Mouse (Mus musculus): Measurements from ENCODE around the gene Rps10. TPM values are rescaled to one million over a fixed set of nuclear protein-coding genes. Genes with fewer than 3 reads are reported as not detected.

The Rps10 gene
- polyA plus RNA-seq, 1 experiment from 2014 or later, result 591 TPM

- TF ChIP-seq CTCF (IDR thresholded peaks at IDR 0.05; ENCODE audit: low read depth), result no peak
- peak overlapping the region; percentile 94 for H3K9ac ChIP-seq (ENCODE audit: low read depth, low read length)
- ATAC-seq, result no peak
- WGBS, result 2% methylated on average over 23 of the region's 23 CpGs
- no peaks in the 10 kb centered on the region for H3K9me3 ChIP-seq (ENCODE audit: control insufficient read depth)
- H3K27ac ChIP-seq (ENCODE audit: low read depth, low read length), result no peak overlapping the region
- H3K27me3 ChIP-seq (replicated peaks; ENCODE audit: control insufficient read depth, insufficient read depth, low read length), result no peaks in the 10 kb centered on the region
- H3K4me3 ChIP-seq (ENCODE audit: low read depth, low read length), result peak overlapping the region; percentile 87
- no peaks in the 10 kb centered on the region for H3K36me3 ChIP-seq (ENCODE audit: control insufficient read depth, insufficient read depth)
- H3K4me1 ChIP-seq (replicated peaks; ENCODE audit: control insufficient read depth, insufficient read depth, low read length), result 0 out of 2 replicates have a peak, but pooled peaks cover 5% of the 10 kb centered on the region
- H3K4me2 ChIP-seq (replicated peaks; ENCODE audit: low read depth), result peak overlapping the region; percentile 76
Measured at GRCm38 (mm10) chr17:27621705-27622531, 14.6 kb downstream of the Rps10 start.

GRCm38 (mm10) chr17:27621161-27621560 is 15.3 kb downstream of the Rps10 start:
- Histone ChIP-seq H3K9ac (ENCODE audit: low read depth, low read length) (no peak overlapping the region), H3K9me3 (ENCODE audit: control insufficient read depth) (no peaks in the 10 kb centered on the region), H3K4me2 (replicated peaks; ENCODE audit: low read depth) (peak overlapping the region; percentile 76), H3K27me3 (replicated peaks; ENCODE audit: control insufficient read depth, insufficient read depth, low read length) (no peaks in the 10 kb centered on the region), H3K27ac (ENCODE audit: low read depth, low read length) (no peak overlapping the region), H3K36me3 (ENCODE audit: control insufficient read depth, insufficient read depth) (no peaks in the 10 kb centered on the region), H3K4me1 (replicated peaks; ENCODE audit: control insufficient read depth, insufficient read depth, low read length) (0 out of 2 replicates have a peak, but pooled peaks cover 5% of the 10 kb centered on the region), H3K4me3 (ENCODE audit: low read depth, low read length) (0 out of 2 replicates have a peak overlapping the region, but pooled peaks have one; percentile 87)
- no peak for TF ChIP-seq CTCF (IDR thresholded peaks at IDR 0.05; ENCODE audit: low read depth)
- 55% methylated on average over 8 of the region's 8 CpGs for WGBS
- no peak for ATAC-seq

- no peaks in the 10 kb centered on the region for H3K27me3 ChIP-seq (replicated peaks; ENCODE audit: control insufficient read depth, insufficient read depth, low read length)
- no peaks in the 10 kb centered on the region for H3K4me1 ChIP-seq (replicated peaks; ENCODE audit: control insufficient read depth, insufficient read depth, low read length)
- WGBS, result 72% methylated on average over 7 of the region's 7 CpGs
- no peaks in the 10 kb centered on the region for H3K36me3 ChIP-seq (ENCODE audit: control insufficient read depth, insufficient read depth)
- no peak for ATAC-seq
- no peak for TF ChIP-seq CTCF (IDR thresholded peaks at IDR 0.05; ENCODE audit: low read depth)
- no peak overlapping the region for H3K9ac ChIP-seq (ENCODE audit: low read depth, low read length)
- no peak overlapping the region for H3K27ac ChIP-seq (ENCODE audit: low read depth, low read length)
- no peak overlapping the region for H3K4me2 ChIP-seq (replicated peaks; ENCODE audit: low read depth)
- H3K4me3 ChIP-seq (ENCODE audit: low read depth, low read length), result no peak overlapping the region
- no peaks in the 10 kb centered on the region for H3K9me3 ChIP-seq (ENCODE audit: control insufficient read depth)
Measured at GRCm38 (mm10) chr17:27615388-27615787, 21.1 kb downstream of the Rps10 start.

- Histone ChIP-seq H3K4me1 (replicated peaks; ENCODE audit: control insufficient read depth, insufficient read depth, low read length) (no peaks in the 10 kb centered on the region), H3K4me3 (ENCODE audit: low read depth, low read length) (no peak overlapping the region), H3K9me3 (ENCODE audit: control insufficient read depth) (no peaks in the 10 kb centered on the region), H3K27me3 (replicated peaks; ENCODE audit: control insufficient read depth, insufficient read depth, low read length) (no peaks in the 10 kb centered on the region), H3K9ac (ENCODE audit: low read depth, low read length) (no peak overlapping the region), H3K4me2 (replicated peaks; ENCODE audit: low read depth) (no peak overlapping the region), H3K36me3 (ENCODE audit: control insufficient read depth, insufficient read depth) (no peaks in the 10 kb centered on the region), H3K27ac (ENCODE audit: low read depth, low read length) (no peak overlapping the region)
- TF ChIP-seq CTCF (IDR thresholded peaks at IDR 0.05; ENCODE audit: low read depth), result no peak
- WGBS, result 79% methylated on average over 4 of the region's 4 CpGs
- no peak for ATAC-seq
Measured at GRCm38 (mm10) chr17:27613016-27613415, 23.5 kb downstream of the Rps10 start.

- no peaks in the 10 kb centered on the region for H3K4me1 ChIP-seq (replicated peaks; ENCODE audit: control insufficient read depth, insufficient read depth, low read length)
- no peak overlapping the region for H3K9ac ChIP-seq (ENCODE audit: low read depth, low read length)
- no peaks in the 10 kb centered on the region for H3K27me3 ChIP-seq (replicated peaks; ENCODE audit: control insufficient read depth, insufficient read depth, low read length)
- H3K4me2 ChIP-seq (replicated peaks; ENCODE audit: low read depth), result no peak overlapping the region
- no peaks in the 10 kb centered on the region for H3K9me3 ChIP-seq (ENCODE audit: control insufficient read depth)
- no peak overlapping the region for H3K4me3 ChIP-seq (ENCODE audit: low read depth, low read length)
- H3K27ac ChIP-seq (ENCODE audit: low read depth, low read length), result no peak overlapping the region
- no peak for TF ChIP-seq CTCF (IDR thresholded peaks at IDR 0.05; ENCODE audit: low read depth)
- 63% methylated on average over 5 of the region's 5 CpGs for WGBS
- no peaks in the 10 kb centered on the region for H3K36me3 ChIP-seq (ENCODE audit: control insufficient read depth, insufficient read depth)
- ATAC-seq, result no peak
Measured at GRCm38 (mm10) chr17:27611994-27612393, 24.5 kb downstream of the Rps10 start.

- no peaks in the 10 kb centered on the region for H3K9me3 ChIP-seq (ENCODE audit: control insufficient read depth)
- H3K4me1 ChIP-seq (replicated peaks; ENCODE audit: control insufficient read depth, insufficient read depth, low read length), result no peaks in the 10 kb centered on the region
- TF ChIP-seq CTCF (IDR thresholded peaks at IDR 0.05; ENCODE audit: low read depth), result no peak
- no peaks in the 10 kb centered on the region for H3K36me3 ChIP-seq (ENCODE audit: control insufficient read depth, insufficient read depth)
- no peak overlapping the region for H3K27ac ChIP-seq (ENCODE audit: low read depth, low read length)
- WGBS, result 46% methylated on average over 3 of the region's 3 CpGs
- no peak overlapping the region for H3K4me2 ChIP-seq (replicated peaks; ENCODE audit: low read depth)
- H3K27me3 ChIP-seq (replicated peaks; ENCODE audit: control insufficient read depth, insufficient read depth, low read length), result no peaks in the 10 kb centered on the region
- H3K4me3 ChIP-seq (ENCODE audit: low read depth, low read length), result no peak overlapping the region
- ATAC-seq, result no peak
- no peak overlapping the region for H3K9ac ChIP-seq (ENCODE audit: low read depth, low read length)
Measured at GRCm38 (mm10) chr17:27611519-27611884, 25.0 kb downstream of the Rps10 start.
